Mouse (Mus musculus) CH12.LX (cell line): ENCODE data around the gene Nrap.

Experiments
- CTCF ChIP-seq, 2 experiments: IDR thresholded peaks in 1 of 2; conservative IDR thresholded peaks in 1 of 2; 2 replicates each; pipeline ENCODE4 v1.5.1; 2011 to 2012; ENCODE audit warnings: low read depth in 2 of 2, low read length in 2 of 2, improper control_type of control experiment in 1 of 2, inconsistent platforms in 1 of 2, mild to moderate bottlenecking in 1 of 2, moderate library complexity in 1 of 2
- EP300 ChIP-seq: IDR thresholded peaks from 2 replicates; pipeline ENCODE4 v1.6.1; 2011; ENCODE audit warnings: low read length, improper control_type of control experiment
- ETS1 ChIP-seq: conservative IDR thresholded peaks from 2 replicates; pipeline ENCODE4 v1.6.1; 2012; ENCODE audit warnings: low read depth, mild to moderate bottlenecking, inconsistent platforms, low read length, improper control_type of control experiment, moderate library complexity
- GABPA ChIP-seq: IDR thresholded peaks from 2 replicates; pipeline ENCODE4 v1.6.1; 2012; ENCODE audit warnings: low read depth, low read length, improper control_type of control experiment, inconsistent platforms; ENCODE audit not compliant: insufficient replicate concordance
- HCFC1 ChIP-seq: IDR thresholded peaks from 2 replicates; pipeline ENCODE4 v1.6.1; 2012; ENCODE audit warnings: low read depth, mild to moderate bottlenecking, inconsistent platforms, low read length, improper control_type of control experiment
- MEF2A ChIP-seq: IDR thresholded peaks from 2 replicates; pipeline ENCODE4 v1.6.1; 2014; ENCODE audit warnings: low read depth, mild to moderate bottlenecking, inconsistent platforms, low read length, improper control_type of control experiment, borderline replicate concordance
- NELFE ChIP-seq: IDR thresholded peaks from 2 replicates; pipeline ENCODE4 v1.6.1; 2011; ENCODE audit warnings: low read depth, low read length, improper control_type of control experiment
- PAX5 ChIP-seq: IDR thresholded peaks from 2 replicates; pipeline ENCODE4 v1.6.1; 2012; ENCODE audit warnings: low read length, inconsistent platforms, mixed read lengths
- POLR2A ChIP-seq: IDR thresholded peaks from 2 replicates; pipeline ENCODE4 v1.6.1; 2011; ENCODE audit warnings: low read depth, mild to moderate bottlenecking, improper control_type of control experiment, low read length
- TBP ChIP-seq: conservative IDR thresholded peaks from 2 replicates; pipeline ENCODE4 v1.6.1; 2011; ENCODE audit warnings: low read depth, low read length, improper control_type of control experiment
- TCF12 ChIP-seq: IDR thresholded peaks from 2 replicates; pipeline ENCODE4 v1.6.1; 2014; ENCODE audit warnings: low read depth, mild to moderate bottlenecking, inconsistent platforms, low read length, improper control_type of control experiment
- ZC3H11A ChIP-seq: IDR thresholded peaks from 2 replicates; pipeline ENCODE4 v1.6.1; 2012; ENCODE audit warnings: low read depth, mild to moderate bottlenecking, inconsistent platforms, low read length, improper control_type of control experiment
- ZKSCAN1 ChIP-seq: IDR thresholded peaks from 2 replicates; pipeline ENCODE4 v1.6.1; 2012; ENCODE audit warnings: low read depth, inconsistent platforms, low read length, improper control_type of control experiment, borderline replicate concordance
- ZNF384 ChIP-seq: IDR thresholded peaks from 2 replicates; pipeline ENCODE4 v1.6.1; 2012; ENCODE audit warnings: low read depth, low read length, improper control_type of control experiment, inconsistent platforms

DNA sequence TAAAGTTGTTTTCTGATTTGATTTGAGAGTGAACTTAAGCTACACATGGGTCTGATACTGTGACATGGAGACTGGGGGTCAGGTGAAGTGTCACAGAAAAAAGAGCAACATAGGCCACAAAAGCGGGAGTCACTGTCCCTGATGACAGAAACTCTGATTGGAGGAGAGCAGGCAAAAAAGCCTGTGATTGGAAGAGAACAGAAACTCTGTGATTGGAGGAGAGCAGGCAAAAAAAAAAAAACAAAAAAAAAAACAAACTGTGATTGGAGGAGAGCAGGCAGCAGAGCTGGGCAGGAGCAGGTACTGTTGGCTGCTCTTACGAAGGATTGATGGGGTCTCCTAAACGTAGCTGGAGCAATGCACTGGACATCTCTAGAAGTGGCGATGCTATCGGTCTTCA, 4.3 kb downstream of the Nrap start:
- TF ChIP-seq NELFE (no peak), GABPA (no peak), CTCF (conservative IDR thresholded peaks at IDR 0.05 in 1 of 2, IDR thresholded peaks at IDR 0.05 in 1 of 2; ENCODE audit: low read depth in 2 of 2, low read length in 2 of 2) (no peak), POLR2A (no peak), EP300 (no peak), ZNF384 (0 out of 2 replicates have a peak, but pooled peaks have one; percentile 42), ETS1 (no peak), TCF12 (no peak), MEF2A (no peak), ZC3H11A (no peak), ZKSCAN1 (no peak), TBP (no peak), HCFC1 (no peak), PAX5 (no peak)
